Mouse (Mus musculus): Measurements from ENCODE around the gene Igf2r. TPM values are rescaled to one million over a fixed set of nuclear protein-coding genes. Genes with fewer than 3 reads are reported as not detected.

The Igf2r gene
- total RNA-seq, 2 experiments from 2014 or later: 26.9 to 27.0 TPM

Other genes starting within 250 kb of the Igf2r start
- gene Slc22a2, start 185.5 kb downstream of the Igf2r start, total RNA-seq (2021): 1 to 10 TPM in 1 of 2 experiments, under 1 TPM in 1; 0.86 to 1.7 TPM
- gene Slc22a1, start 93.8 kb downstream of the Igf2r start, total RNA-seq (2021): 1 to 10 TPM in 1 of 2 experiments, not detected in 1; 1.2 TPM
- gene Mas1, start 98.5 kb upstream of the Igf2r start, total RNA-seq (2021): 10 to 100 TPM; 33.7 to 39.3 TPM
- gene Mrgprh, start 106.4 kb upstream of the Igf2r start, total RNA-seq (2021): not detected
- 1 to 10 TPM; 2.3 to 4.2 TPM for gene Pnldc1, start 140.6 kb upstream of the Igf2r start, total RNA-seq (2021)
- gene Tcp1, start 146.0 kb upstream of the Igf2r start, total RNA-seq (2021): 100 to 1,000 TPM; 221 to 227 TPM
- gene Mrpl18, start 146.7 kb upstream of the Igf2r start, total RNA-seq (2021): 10 to 100 TPM; 60.4 to 66.3 TPM
- 1 to 10 TPM; 4.8 to 5.5 TPM for gene Acat3, start 170.9 kb upstream of the Igf2r start, total RNA-seq (2021)
- gene Acat2, start 191.1 kb upstream of the Igf2r start, total RNA-seq (2021): 10 to 100 TPM; 63.4 to 71.2 TPM
- 10 to 100 TPM; 54.5 to 58.9 TPM for gene Wtap, start 224.5 kb upstream of the Igf2r start, total RNA-seq (2021)
- gene Sod2, start 237.2 kb upstream of the Igf2r start, total RNA-seq (2021): 100 to 1,000 TPM; 272 to 273 TPM